Mouse (Mus musculus): Measurements from ENCODE around the gene Kat5. TPM values are rescaled to one million over a fixed set of nuclear protein-coding genes. Genes with fewer than 3 reads are reported as not detected.

Gene Kat5
- polyA plus RNA-seq, 1 experiment from 2014 or later: 82.3 TPM

- H3K4me1 ChIP-seq: peaks cover 8% of the 10 kb centered on the region
- no peaks in the 10 kb centered on the region for H3K36me3 ChIP-seq (replicated peaks)
- peaks cover 2% of the 10 kb centered on the region for H3K27me3 ChIP-seq (replicated peaks)
- no peak overlapping the region for H3K4me3 ChIP-seq
- H3K9me3 ChIP-seq: no peaks in the 10 kb centered on the region
- H3K27ac ChIP-seq: no peak overlapping the region
- ATAC-seq (replicated peaks): no peak
- H3K4me2 ChIP-seq: no peak overlapping the region
- WGBS: 72% methylated on average over 2 of the region's 2 CpGs
- H3K9ac ChIP-seq: no peak overlapping the region
These were observed 4.9 kb upstream of the Kat5 start for GRCm38 (mm10) chr19:5614953-5615352.

- Histone ChIP-seq H3K4me2 (no peak overlapping the region), H3K4me3 (no peak overlapping the region), H3K9ac (no peak overlapping the region), H3K4me1 (peaks cover 22% of the 10 kb centered on the region), H3K9me3 (no peaks in the 10 kb centered on the region), H3K27ac (no peak overlapping the region), H3K36me3 (replicated peaks) (no peaks in the 10 kb centered on the region), H3K27me3 (replicated peaks) (no peaks in the 10 kb centered on the region; the same call in none of the 2 replicates)
- no peak for ATAC-seq (replicated peaks)
- 77% methylated on average over 3 of the region's 3 CpGs for WGBS
These were observed 2.9 kb upstream of the Kat5 start for GRCm38 (mm10) chr19:5612762-5613411.

- H3K9ac ChIP-seq: no peak overlapping the region
- peaks cover 9% of the 10 kb centered on the region; the same call in 1 of the 2 replicates for H3K36me3 ChIP-seq (replicated peaks)
- H3K27ac ChIP-seq: no peak overlapping the region
- WGBS: 94% methylated on average over 1 of the region's 1 CpGs
- H3K4me2 ChIP-seq: no peak overlapping the region
- peaks cover 22% of the 10 kb centered on the region for H3K4me1 ChIP-seq
- ATAC-seq (replicated peaks): no peak
- no peaks in the 10 kb centered on the region for H3K9me3 ChIP-seq
- H3K27me3 ChIP-seq (replicated peaks): no peaks in the 10 kb centered on the region; the same call in none of the 2 replicates
- H3K4me3 ChIP-seq: no peak overlapping the region
These were observed 1.9 kb upstream of the Kat5 start for GRCm38 (mm10) chr19:5611973-5612372.

GRCm38 (mm10) chr19:5609171-5609546 lies 878 bp downstream of the Kat5 start:
- H3K27ac ChIP-seq: peak overlapping the region; percentile 100

GRCm38 (mm10) chr19:5608707-5609106 lies 1.3 kb downstream of the Kat5 start:
- Histone ChIP-seq H3K4me2 (peak overlapping the region; percentile 59), H3K9ac (peak overlapping the region; percentile 92; the same call in 1 of the 2 replicates), H3K27me3 (replicated peaks) (no peaks in the 10 kb centered on the region; the same call in 1 of the 2 replicates), H3K4me1 (peaks cover 25% of the 10 kb centered on the region), H3K9me3 (no peaks in the 10 kb centered on the region), H3K36me3 (replicated peaks) (peaks cover 40% of the 10 kb centered on the region), H3K4me3 (peak overlapping the region; percentile 78), H3K27ac (peak overlapping the region; percentile 100)
- WGBS: 98% methylated on average over 13 of the region's 13 CpGs
- ATAC-seq (replicated peaks): no peak

More at GRCm38 (mm10) chr19:5609171-5609546, 878 bp downstream of the Kat5 start:
- WGBS: 62% methylated on average over 10 of the region's 10 CpGs
- Histone ChIP-seq H3K27me3 (replicated peaks) (no peaks in the 10 kb centered on the region; the same call in 1 of the 2 replicates), H3K9me3 (no peaks in the 10 kb centered on the region), H3K9ac (peak overlapping the region; percentile 92), H3K4me3 (peak overlapping the region; percentile 78), H3K4me2 (peak overlapping the region; percentile 59), H3K36me3 (replicated peaks) (peaks cover 35% of the 10 kb centered on the region), H3K4me1 (peaks cover 22% of the 10 kb centered on the region)
- no peak for ATAC-seq (replicated peaks)

GRCm38 (mm10) chr19:5607705-5608410 lies 2.2 kb downstream of the Kat5 start:
- H3K9ac ChIP-seq: no peak overlapping the region

GRCm38 (mm10) chr19:5606196-5606595 lies 3.8 kb downstream of the Kat5 start:
- no peak overlapping the region for H3K9ac ChIP-seq
- peaks cover 43% of the 10 kb centered on the region for H3K4me1 ChIP-seq
- no peak overlapping the region for H3K27ac ChIP-seq
- peaks cover 43% of the 10 kb centered on the region for H3K36me3 ChIP-seq (replicated peaks)
- no peak overlapping the region for H3K4me2 ChIP-seq
- H3K4me3 ChIP-seq: no peak overlapping the region
- H3K27me3 ChIP-seq (replicated peaks): no peaks in the 10 kb centered on the region
- H3K9me3 ChIP-seq: no peaks in the 10 kb centered on the region
- WGBS: 84% methylated on average over 8 of the region's 8 CpGs
- no peak for ATAC-seq (replicated peaks)

More at GRCm38 (mm10) chr19:5607705-5608410, 2.2 kb downstream of the Kat5 start:
- Histone ChIP-seq H3K27ac (no peak overlapping the region), H3K4me1 (peaks cover 34% of the 10 kb centered on the region), H3K36me3 (replicated peaks) (peaks cover 43% of the 10 kb centered on the region), H3K4me3 (0 out of 2 replicates have a peak overlapping the region, but pooled peaks have one; percentile 78), H3K4me2 (peak overlapping the region; percentile 3; the same call in 1 of the 2 replicates), H3K9me3 (no peaks in the 10 kb centered on the region), H3K27me3 (replicated peaks) (no peaks in the 10 kb centered on the region)
- no peak for ATAC-seq (replicated peaks)
- WGBS: 96% methylated on average over 26 of the region's 26 CpGs

- Histone ChIP-seq H3K27me3 (replicated peaks) (no peaks in the 10 kb centered on the region), H3K27ac (no peak overlapping the region), H3K4me2 (no peak overlapping the region), H3K9me3 (no peaks in the 10 kb centered on the region), H3K36me3 (replicated peaks) (peaks cover 43% of the 10 kb centered on the region), H3K4me3 (no peak overlapping the region), H3K4me1 (peaks cover 35% of the 10 kb centered on the region), H3K9ac (no peak overlapping the region)
- no peak for ATAC-seq (replicated peaks)
- 89% methylated on average over 7 of the region's 7 CpGs for WGBS
These were observed 4.9 kb downstream of the Kat5 start for GRCm38 (mm10) chr19:5605126-5605525.

GRCm38 (mm10) chr19:5603664-5604063 lies 6.4 kb downstream of the Kat5 start:
- no peak overlapping the region for H3K27ac ChIP-seq
- H3K9me3 ChIP-seq: no peaks in the 10 kb centered on the region
- peaks cover 29% of the 10 kb centered on the region for H3K4me1 ChIP-seq
- H3K4me3 ChIP-seq: no peak overlapping the region
- no peak overlapping the region for H3K4me2 ChIP-seq
- 89% methylated on average over 7 of the region's 7 CpGs for WGBS
- no peak overlapping the region for H3K9ac ChIP-seq
- H3K36me3 ChIP-seq (replicated peaks): peaks cover 43% of the 10 kb centered on the region
- H3K27me3 ChIP-seq (replicated peaks): no peaks in the 10 kb centered on the region
- ATAC-seq (replicated peaks): no peak

- no peaks in the 10 kb centered on the region for H3K27me3 ChIP-seq (replicated peaks)
- H3K9me3 ChIP-seq: no peaks in the 10 kb centered on the region
- peak within 1 kb of the TSS; percentile 82 for H3K27ac ChIP-seq
- peak within 1 kb of the TSS; percentile 81 for H3K9ac ChIP-seq
- ATAC-seq (replicated peaks): peak; percentile 92
- H3K36me3 ChIP-seq (replicated peaks): peaks cover 34% of the 10 kb centered on the region
- WGBS: under 1% methylated on average over 64 of the region's 64 CpGs
- H3K4me2 ChIP-seq: peak within 1 kb of the TSS; percentile 70
- peaks cover 21% of the 10 kb centered on the region for H3K4me1 ChIP-seq
- peak within 1 kb of the TSS; percentile 60 for H3K4me3 ChIP-seq
These were observed 8.1 kb downstream of the Kat5 start, which contains the start of gene Rnaseh2c for GRCm38 (mm10) chr19:5601752-5602541. Gene Rnaseh2c, plus strand, starts transcription at chr19:5601873.

GRCm38 (mm10) chr19:5599224-5599623 lies 10.8 kb downstream of the Kat5 start:
- H3K4me1 ChIP-seq: peaks cover 21% of the 10 kb centered on the region
- peaks cover 9% of the 10 kb centered on the region for H3K36me3 ChIP-seq (replicated peaks)
- no peak overlapping the region for H3K9ac ChIP-seq
- H3K4me3 ChIP-seq: no peak overlapping the region
- no peak overlapping the region for H3K27ac ChIP-seq
- no peak for ATAC-seq (replicated peaks)
- H3K9me3 ChIP-seq: no peaks in the 10 kb centered on the region
- H3K27me3 ChIP-seq (replicated peaks): no peaks in the 10 kb centered on the region
- H3K4me2 ChIP-seq: no peak overlapping the region
- 77% methylated on average over 4 of the region's 4 CpGs for WGBS

- Histone ChIP-seq H3K4me3 (no peak overlapping the region), H3K36me3 (replicated peaks) (no peaks in the 10 kb centered on the region), H3K9ac (no peak overlapping the region), H3K9me3 (no peaks in the 10 kb centered on the region), H3K27me3 (replicated peaks) (no peaks in the 10 kb centered on the region), H3K4me1 (no peaks in the 10 kb centered on the region), H3K27ac (no peak overlapping the region), H3K4me2 (no peak overlapping the region)
- 87% methylated on average over 6 of the region's 6 CpGs for WGBS
- ATAC-seq (replicated peaks): no peak
These were observed 18.1 kb downstream of the Kat5 start for GRCm38 (mm10) chr19:5591888-5592287.

Data from midbrain, embryonic 15.5 days (tissue).